Comparison of ENCODE assay signal across 7 mouse cellular contexts in genomic region chr17:84960136-84960535, GRCm38 (mm10). TPM values are rescaled to one million over a fixed set of nuclear protein-coding genes. Genes with fewer than 3 reads are reported as not detected.
DNase-seq lines count a peak whose midpoint lies in the region; ATAC-seq and TF ChIP-seq lines count a peak whose summit lies in the region.

No protein-coding gene starts in this region.

- H3K4me2 ChIP-seq in neural tube, embryonic 12.5 days (replicated peaks) = peak overlapping the region; percentile 70
- H3K4me2 ChIP-seq in forebrain, postnatal 0 days (ENCODE audit: low read depth) = peak overlapping the region; percentile 68
- H3K4me2 ChIP-seq in limb, embryonic 13.5 days (replicated peaks) = peak overlapping the region; percentile 72
- H3K4me2 ChIP-seq in neural tube, embryonic 14.5 days (ENCODE audit: low read depth, low read length) = peak overlapping the region; percentile 14; the same call in 1 of the 2 replicates

- no peaks in the 10 kb centered on the region for H3K9me3 ChIP-seq in neural tube, embryonic 12.5 days
- H3K9me3 ChIP-seq in forebrain, postnatal 0 days (ENCODE audit: low read length) = no peaks in the 10 kb centered on the region
- no peaks in the 10 kb centered on the region for H3K9me3 ChIP-seq in limb, embryonic 13.5 days
- H3K9me3 ChIP-seq in neural tube, embryonic 14.5 days (ENCODE audit: control insufficient read depth, low read length) = no peaks in the 10 kb centered on the region

- H3K36me3 ChIP-seq in neural tube, embryonic 12.5 days = no peaks in the 10 kb centered on the region
- no peaks in the 10 kb centered on the region for H3K36me3 ChIP-seq in forebrain, postnatal 0 days (ENCODE audit: insufficient read depth)
- peaks cover 4% of the 10 kb centered on the region; the same call in 1 of the 2 replicates for H3K36me3 ChIP-seq in limb, embryonic 13.5 days
- no peaks in the 10 kb centered on the region for H3K36me3 ChIP-seq in neural tube, embryonic 14.5 days (ENCODE audit: control insufficient read depth, insufficient read depth, low read length)

- no peaks in the 10 kb centered on the region for H3K27me3 ChIP-seq in neural tube, embryonic 12.5 days (replicated peaks)
- no peaks in the 10 kb centered on the region for H3K27me3 ChIP-seq in forebrain, postnatal 0 days (ENCODE audit: insufficient read depth, low read length)
- no peaks in the 10 kb centered on the region for H3K27me3 ChIP-seq in limb, embryonic 13.5 days
- H3K27me3 ChIP-seq in neural tube, embryonic 14.5 days (ENCODE audit: control insufficient read depth, insufficient read depth, low read length) = no peaks in the 10 kb centered on the region

- 79% methylated on average over 4 of the region's 4 CpGs for WGBS in neural tube, embryonic 12.5 days
- WGBS in forebrain, postnatal 0 days = 40% methylated on average over 4 of the region's 4 CpGs
- WGBS in limb, embryonic 13.5 days = 74% methylated on average over 4 of the region's 4 CpGs
- WGBS in neural tube, embryonic 14.5 days = 67% methylated on average over 4 of the region's 4 CpGs

- ATAC-seq in neural tube, embryonic 12.5 days (ENCODE audit: low FRiP score, low read depth) = no peak
- ATAC-seq in forebrain, postnatal 0 days = no peak
- no peak for ATAC-seq in limb, embryonic 13.5 days (ENCODE audit: low FRiP score, low read depth)
- no peak for ATAC-seq in neural tube, embryonic 14.5 days (ENCODE audit: low read depth)
- ATAC-seq in inflammation-experienced regulatory T-cells, adult 6 months = no peak

- H3K4me3 ChIP-seq in neural tube, embryonic 12.5 days = no peak overlapping the region
- H3K4me3 ChIP-seq in forebrain, postnatal 0 days (ENCODE audit: low read depth, low read length) = no peak overlapping the region
- peak overlapping the region; percentile 94; the same call in 1 of the 2 replicates for H3K4me3 ChIP-seq in limb, embryonic 13.5 days
- H3K4me3 ChIP-seq in neural tube, embryonic 14.5 days (ENCODE audit: low read depth, low read length) = no peak overlapping the region

- DNase-seq in neural tube, embryonic 10.5 days (ENCODE audit: extremely low spot score, low spot score) = no peak
- no peak for DNase-seq in forebrain, postnatal 0 days
- DNase-seq in spleen, adult 12 weeks (ENCODE audit: low spot score) = no peak

- no peak overlapping the region for H3K27ac ChIP-seq in neural tube, embryonic 12.5 days
- H3K27ac ChIP-seq in forebrain, postnatal 0 days (ENCODE audit: low read depth, low read length) = no peak overlapping the region
- H3K27ac ChIP-seq in limb, embryonic 13.5 days = no peak overlapping the region
- H3K27ac ChIP-seq in neural tube, embryonic 14.5 days (ENCODE audit: low read depth, low read length) = no peak overlapping the region

- H3K4me1 ChIP-seq in neural tube, embryonic 12.5 days = peaks cover 20% of the 10 kb centered on the region
- H3K4me1 ChIP-seq in forebrain, postnatal 0 days (ENCODE audit: insufficient read depth) = peaks cover 13% of the 10 kb centered on the region
- H3K4me1 ChIP-seq in limb, embryonic 13.5 days = peaks cover 30% of the 10 kb centered on the region
- peaks cover 25% of the 10 kb centered on the region for H3K4me1 ChIP-seq in neural tube, embryonic 14.5 days (ENCODE audit: control insufficient read depth, insufficient read depth, low read length)

- H3K9ac ChIP-seq in neural tube, embryonic 12.5 days = peak overlapping the region; percentile 21; the same call in 1 of the 2 replicates
- no peak overlapping the region for H3K9ac ChIP-seq in forebrain, postnatal 0 days
- peak overlapping the region; percentile 97; the same call in 1 of the 2 replicates for H3K9ac ChIP-seq in limb, embryonic 13.5 days
- no peak overlapping the region for H3K9ac ChIP-seq in neural tube, embryonic 14.5 days (replicated peaks; ENCODE audit: low read depth, low read length)

- no peak for TF ChIP-seq CTCF in forebrain, postnatal 0 days (IDR thresholded peaks at IDR 0.05; ENCODE audit: low read depth)

RNA-seq across cellular contexts. Expression of gene Ppm1b, which starts 3.6 kb away (rescaled TPM):
- polyA plus RNA-seq in neural tube, embryonic 12.5 days (2016; fragmentation: Nextera tagmentation; extraction: Ambion mirVana) = 116 and 122 TPM in 2 replicates
- total RNA-seq in forebrain, postnatal 0 days (2014; rRNA removed) = 49.1 and 68.8 TPM in 2 replicates
- polyA plus RNA-seq in forebrain, postnatal 0 days (2015; fragmentation: Nextera tagmentation; extraction: Ambion mirVana) = 49.5 and 62.9 TPM in 2 replicates
- polyA plus RNA-seq in limb, embryonic 13.5 days (2015; fragmentation: Nextera tagmentation; extraction: Ambion mirVana) = 69.2 and 69.7 TPM in 2 replicates
- polyA plus RNA-seq in neural tube, embryonic 14.5 days (2014; fragmentation: Nextera tagmentation; extraction: Ambion mirVana) = 82.9 and 98.4 TPM in 2 replicates
- 10 to 100 TPM; 14.8 to 20.7 (median 15.6) TPM for polyA plus RNA-seq in inflammation-experienced regulatory T-cells, adult 6 months (2017; shearing (Covaris generic))

Comparison
In these comparisons a context has a peak if more than half of its experiments do, and no peak if none do; other contexts are left out.
1. H3K9ac ChIP-seq: peak in neural tube, embryonic 12.5 days (single experiment) and limb, embryonic 13.5 days (single experiment); none in forebrain, postnatal 0 days (single experiment) and neural tube, embryonic 14.5 days (single experiment).
2. H3K4me2 ChIP-seq: peak in every context shown above with its lines; median percentile 72 in limb, embryonic 13.5 days; 70 in neural tube, embryonic 12.5 days; 68 in forebrain, postnatal 0 days; 14 in neural tube, embryonic 14.5 days.